Mouse (Mus musculus) retina, postnatal 1 day (tissue): Measurements from ENCODE around the gene Gm20916.
"Not testable (repeated sequence)": the region's sequence is repeated elsewhere in the genome, so short reads cannot be mapped to it uniquely, and the experiment has no call there.

Source experiments
- DNase-seq: peaks from one replicate; pipeline ENCODE4 v3.0.0-alpha.2; 2012

Gm20916 gene

DNA sequence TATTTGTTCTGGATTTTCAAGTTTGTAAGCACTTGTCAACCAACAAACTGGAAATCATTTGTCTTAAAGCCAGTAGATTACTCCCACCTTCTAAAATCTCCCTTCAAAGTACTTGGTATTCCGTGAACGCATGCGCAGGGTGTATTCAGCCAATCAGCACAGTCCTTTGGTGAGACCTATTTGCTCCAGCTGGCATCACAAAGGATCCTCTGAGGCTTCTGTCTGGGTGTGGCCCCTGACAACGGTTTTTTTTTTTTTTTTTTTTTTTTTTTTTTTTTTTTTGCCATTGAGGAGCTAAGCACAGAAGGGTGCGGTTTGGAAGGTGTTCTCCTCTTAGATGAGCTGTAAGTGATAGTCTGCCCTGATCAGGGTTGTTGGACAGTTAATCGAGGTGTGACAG lies at the start of gene Gm20916:
TSS of gene Gm20916 (plus strand) at position 301 of the 400 bp plus-strand sequence.
- not testable (repeated sequence) for DNase-seq
